Mouse (Mus musculus) left cerebral cortex, adult 8-10 months (tissue): ENCODE data around the gene Adgrg7. TPM values are rescaled to one million over a fixed set of nuclear protein-coding genes. Genes with fewer than 3 reads are reported as not detected.

Source experiments
- DNase-seq, 2 experiments: peaks; one replicate each; pipeline ENCODE4 v3.0.0; 2022; ENCODE audit warnings: low spot score in 2 of 2
- total RNA-seq, 4 experiments: library from RNA; stranded (reverse); gene quantifications; 2 replicates each; pipeline ENCODE4 v1.2.4; 2022

Adgrg7 gene
- total RNA-seq, 4 experiments from 2014 or later: not detected

DNA sequence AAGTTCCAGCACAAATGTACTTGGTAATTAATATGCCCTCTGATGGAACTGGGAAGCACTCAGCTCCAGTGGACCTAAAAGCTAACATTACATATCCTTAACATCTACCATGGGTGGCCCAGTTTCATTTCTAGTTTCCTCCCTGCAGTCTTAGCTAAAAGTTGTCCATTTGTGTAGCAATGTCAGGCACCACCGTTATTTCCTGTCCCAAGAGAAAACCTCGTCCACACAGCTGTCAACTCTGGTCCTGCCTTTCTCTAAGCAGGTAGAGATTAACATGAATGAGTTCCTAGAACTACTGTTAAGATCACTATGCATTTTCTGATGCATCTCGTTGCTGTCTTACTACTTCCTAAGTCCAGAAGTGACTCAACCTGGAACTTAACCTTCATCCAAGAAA lies 80.0 kb downstream of the Adgrg7 start:
- DNase-seq: no peak

DNA sequence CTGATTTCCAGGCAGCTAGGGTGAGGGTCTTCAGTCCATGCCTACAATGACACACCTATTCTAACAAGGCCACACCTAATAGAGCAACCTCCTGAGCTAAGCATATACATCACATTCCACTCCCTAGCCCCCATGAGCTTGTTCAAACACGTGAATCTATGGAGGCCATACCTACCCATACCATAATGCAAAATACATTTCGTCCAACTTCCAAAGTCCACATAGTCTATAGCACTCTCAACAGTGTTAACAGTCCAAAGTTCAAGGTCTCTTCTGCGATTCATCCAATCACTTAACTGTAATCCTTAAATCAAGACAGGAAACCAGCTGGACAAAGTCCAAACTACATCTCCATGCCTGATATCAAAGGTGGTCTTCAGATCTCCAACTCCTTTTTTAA lies 85.6 kb downstream of the Adgrg7 start:
- DNase-seq: no peak

DNA sequence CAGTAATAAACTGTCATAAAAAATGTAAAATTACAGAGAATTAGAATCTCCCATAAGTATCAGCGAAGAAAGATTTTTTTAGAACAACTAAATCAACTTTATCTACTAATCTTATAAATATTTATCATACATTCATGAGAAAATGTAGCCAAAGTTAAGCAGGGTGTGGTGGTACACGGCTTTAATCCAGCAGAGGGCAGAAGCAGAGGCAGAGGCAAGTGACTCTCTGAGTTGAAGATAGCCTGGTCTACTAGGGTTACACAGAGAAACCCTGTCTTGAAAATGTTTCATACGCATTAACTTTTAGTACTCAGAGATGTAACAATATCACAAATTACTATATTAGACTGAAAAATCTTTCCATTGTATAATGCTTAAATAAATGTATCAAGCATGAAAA lies 89.9 kb downstream of the Adgrg7 start:
- no peak for DNase-seq

DNA sequence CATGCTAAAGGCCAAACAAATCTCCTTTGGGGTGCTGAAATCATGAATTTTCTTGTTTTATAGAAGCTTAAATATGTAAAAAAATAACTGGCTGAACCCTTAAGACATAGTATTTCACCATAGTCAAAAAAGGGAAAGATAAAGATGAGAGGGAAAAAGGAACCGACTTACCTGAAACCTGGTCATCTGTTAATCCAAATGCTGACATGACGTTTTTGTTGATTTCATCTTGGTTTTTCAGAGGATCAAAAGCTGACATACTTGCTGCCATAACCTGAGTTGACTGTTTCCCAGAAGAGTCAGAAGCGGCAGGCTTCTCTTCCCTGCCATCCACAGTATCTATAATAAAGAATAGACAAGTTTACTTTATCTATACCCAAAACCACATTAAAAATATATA lies 94.8 kb downstream of the Adgrg7 start:
- DNase-seq: no peak

DNA sequence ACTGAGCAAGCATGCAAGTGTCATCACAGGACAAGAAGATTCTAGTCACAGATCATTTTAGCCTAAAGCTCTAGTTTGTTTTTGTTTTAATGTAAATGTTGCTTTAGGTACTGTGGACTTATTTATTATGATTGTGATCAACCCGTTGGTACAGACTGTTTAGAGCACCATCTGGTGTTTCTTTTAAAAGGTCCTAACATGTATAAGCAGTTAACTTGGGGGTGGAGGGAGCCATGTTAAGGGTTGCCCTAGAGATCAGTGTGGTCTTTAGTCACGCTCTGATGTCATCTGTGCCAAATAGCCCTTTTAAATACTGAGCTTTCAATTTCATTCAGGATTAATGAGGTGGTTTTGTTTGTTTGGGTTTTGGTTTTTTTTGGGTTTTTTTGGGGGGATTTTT lies 99.2 kb downstream of the Adgrg7 start:
- DNase-seq: no peak

DNA sequence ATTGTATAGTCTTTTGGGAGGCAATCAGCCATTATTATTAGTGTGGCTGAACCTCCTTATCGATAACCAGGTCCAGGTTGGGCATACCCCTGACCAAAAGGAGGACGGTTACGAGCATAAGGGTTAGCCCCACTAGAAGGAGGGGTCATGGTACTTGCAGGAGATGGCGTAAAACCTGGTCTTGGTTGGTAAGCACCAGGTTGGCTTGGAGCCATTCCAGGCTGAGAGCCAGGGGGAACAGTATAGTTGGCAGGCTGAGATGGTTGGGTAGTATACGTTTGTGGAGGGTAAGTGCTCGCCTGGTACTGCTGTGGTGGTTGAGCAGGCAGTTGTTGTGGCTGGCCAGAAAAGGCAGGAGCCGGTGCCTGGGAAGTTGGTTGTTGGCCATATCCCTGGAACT lies 104.9 kb downstream of the Adgrg7 start:
- DNase-seq: no peak

DNA sequence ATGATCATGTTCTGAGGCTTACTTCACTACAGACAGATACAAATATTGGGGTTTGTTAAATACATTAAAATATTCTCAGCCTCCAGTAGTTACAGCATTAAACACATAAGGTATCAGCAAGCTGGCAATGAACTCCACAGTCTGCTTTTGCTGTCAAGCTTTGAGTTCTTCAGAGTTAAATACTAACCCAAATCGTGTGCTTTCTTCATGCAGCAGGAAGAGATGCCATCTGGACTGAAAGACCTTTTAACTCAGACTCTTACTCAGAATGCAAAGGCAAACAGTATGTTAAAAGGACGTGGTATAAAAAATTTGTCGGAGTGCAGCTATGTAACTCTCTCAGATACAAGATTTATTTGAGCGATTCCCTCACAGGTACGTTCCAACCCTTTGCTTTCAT lies 108.9 kb downstream of the Adgrg7 start:
- DNase-seq: no peak

DNA sequence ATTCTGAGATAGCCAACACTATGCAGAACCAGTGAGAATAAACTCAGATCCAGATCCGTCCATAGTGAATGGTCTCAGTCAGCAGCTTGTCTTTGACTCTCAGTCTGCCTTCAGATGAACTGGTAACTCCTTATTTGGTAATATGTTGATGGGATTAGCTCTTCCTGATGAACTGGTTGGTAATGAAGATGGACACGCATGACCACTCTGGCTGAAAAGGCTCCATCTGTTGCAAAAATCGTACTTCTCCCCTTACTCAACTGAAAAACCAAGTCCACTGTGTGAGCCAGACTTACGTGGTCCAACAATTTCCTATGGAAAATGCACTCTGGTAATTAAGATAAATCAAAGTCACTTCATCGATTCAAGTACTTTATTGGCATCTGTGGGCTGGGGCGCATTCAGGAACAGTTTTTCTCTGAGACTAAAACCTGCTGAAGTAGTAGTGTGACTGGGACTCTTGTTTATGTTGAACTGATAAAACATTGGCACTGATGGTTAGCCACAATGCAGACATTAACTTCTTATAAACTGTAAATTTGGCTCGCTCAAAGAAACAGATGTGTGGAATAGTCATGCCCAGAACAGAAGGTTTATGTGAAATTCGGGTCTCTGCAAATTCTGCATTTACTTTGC lies 114.5 kb downstream of the Adgrg7 start:
- no peak for DNase-seq

DNA sequence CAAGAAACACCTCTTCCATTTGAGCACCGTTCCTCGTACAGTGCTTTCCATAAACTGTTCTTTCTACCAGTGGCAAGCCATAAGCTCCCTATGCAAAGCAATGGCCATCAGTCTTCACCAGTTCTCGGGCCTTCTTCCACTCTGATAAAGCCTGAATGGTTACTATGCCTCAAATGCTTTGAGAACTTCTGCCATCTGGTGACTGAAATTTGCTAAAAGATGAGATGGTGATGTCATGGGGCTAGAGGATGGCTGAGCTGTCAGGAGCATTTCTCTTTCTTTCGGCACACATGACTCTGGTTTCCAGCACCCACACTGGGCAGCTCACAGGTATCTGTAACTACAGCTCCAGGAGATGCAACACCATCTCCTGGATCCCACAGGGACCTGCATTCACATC lies 118.5 kb downstream of the Adgrg7 start:
- DNase-seq: peak in 1 of 2 experiments; percentile 15

Other genes starting within 250 kb of the Adgrg7 start
- 10 to 100 TPM; 51.8 to 59.4 (median 55.2) TPM for gene Tfg, start 78.4 kb downstream of the Adgrg7 start, total RNA-seq
- 1 to 10 TPM in 1 of 4 experiments, under 1 TPM in 3; 0.46 to 1.5 (median 0.70) TPM for gene Tmem45a, start 90.3 kb upstream of the Adgrg7 start, total RNA-seq
- gene Lnp1, start 132.2 kb upstream of the Adgrg7 start, total RNA-seq: 1 to 10 TPM; 1.0 to 5.0 (median 2.5) TPM